Mouse (Mus musculus) telencephalon, adult 2 months (tissue): ENCODE measurements around the gene Angptl6.
"Not testable (repeated sequence)": the region's sequence is repeated elsewhere in the genome, so short reads cannot be mapped to it uniquely, and the experiment has no call there.

Source experiments
- DNase-seq: peaks from one replicate; pipeline ENCODE4 v3.0.0-alpha.2; 2011; ENCODE audit warnings: low read depth, low spot score

Gene Angptl6

GRCm38 (mm10) chr9:20838931-20839330, 40.6 kb downstream of the Angptl6 start:
- DNase-seq, result no peak

- no peak for DNase-seq
Measured at GRCm38 (mm10) chr9:20837184-20837947, 42.2 kb downstream of the Angptl6 start.

- not testable (repeated sequence) for DNase-seq
Measured at GRCm38 (mm10) chr9:20835431-20835954, 44.0 kb downstream of the Angptl6 start.

- DNase-seq, result no peak
Measured at GRCm38 (mm10) chr9:20834881-20835280, 44.6 kb downstream of the Angptl6 start.

GRCm38 (mm10) chr9:20830901-20831643, 48.5 kb downstream of the Angptl6 start:
- peak; percentile 81 for DNase-seq

GRCm38 (mm10) chr9:20828127-20828526, 51.4 kb downstream of the Angptl6 start:
- no peak for DNase-seq

GRCm38 (mm10) chr9:20825781-20826180, 53.7 kb downstream of the Angptl6 start:
- no peak for DNase-seq
